Mouse (Mus musculus) MEL (cell line): ENCODE data around the gene Cd248. TPM values are rescaled to one million over a fixed set of nuclear protein-coding genes. Genes with fewer than 3 reads are reported as not detected.
A peak's percentile ranks its signal among the peaks of the same experiment; 100 is the strongest.

ENCODE experiments used
- DNase-seq: peaks from one replicate; pipeline ENCODE4 v3.0.0; 2011; ENCODE audit warnings: low read depth, low spot score
- H3K27ac ChIP-seq: 2 replicates; pipeline ENCODE4 v1.5.1; 2012; ENCODE audit warnings: low read depth, mild to moderate bottlenecking, control low read depth, low read length, moderate library complexity; ENCODE audit not compliant: control insufficient read depth
- H3K27me3 ChIP-seq, 2 experiments: fragments of 150-350 bp in 1 of 2; sonication (generic) in 1 of 2; 2 replicates each; pipeline ENCODE4 v1.6.1; 2012; ENCODE audit warnings: low read length in 2 of 2, mild to moderate bottlenecking in 2 of 2, improper control_type of control experiment in 1 of 2, moderate library complexity in 1 of 2; ENCODE audit not compliant: insufficient read depth in 2 of 2, control insufficient read depth in 1 of 2
- H3K36me3 ChIP-seq, 2 experiments: 2 replicates each; pipeline ENCODE4 v1.6.1; 2012 to 2014; ENCODE audit warnings: low read length in 2 of 2, improper control_type of control experiment in 1 of 2, inconsistent platforms in 1 of 2, mild to moderate bottlenecking in 1 of 2; ENCODE audit not compliant: insufficient read depth in 2 of 2, control insufficient read depth in 1 of 2
- H3K4me1 ChIP-seq, 2 experiments: fragments of 150-350 bp in 1 of 2; sonication (generic) in 1 of 2; 2 replicates each; pipeline ENCODE4 v1.6.1; 2012; ENCODE audit warnings: low read length in 2 of 2, improper control_type of control experiment in 1 of 2, mild to moderate bottlenecking in 1 of 2; ENCODE audit not compliant: insufficient read depth in 2 of 2, control insufficient read depth in 1 of 2
- H3K4me3 ChIP-seq, 2 experiments: fragments of 150-350 bp in 1 of 2; sonication (generic) in 1 of 2; 2 replicates each; pipeline ENCODE4 v1.5.1; 2012; ENCODE audit warnings: low read depth in 2 of 2, low read length in 2 of 2, mild to moderate bottlenecking in 2 of 2, moderate library complexity in 2 of 2, control low read depth in 1 of 2, improper control_type of control experiment in 1 of 2; ENCODE audit not compliant: control insufficient read depth in 1 of 2, insufficient read depth in 1 of 2
- H3K79me2 ChIP-seq: 2 replicates; pipeline ENCODE4 v1.6.1; 2012; ENCODE audit warnings: mild to moderate bottlenecking, low read length, moderate library complexity; ENCODE audit not compliant: control insufficient read depth, poor library complexity, insufficient read depth
- H3K9ac ChIP-seq: 2 replicates; pipeline ENCODE4 v1.6.1; 2012; ENCODE audit warnings: low read depth, mild to moderate bottlenecking, control low read depth, low read length, moderate library complexity; ENCODE audit not compliant: control insufficient read depth, poor library complexity, severe bottlenecking
- H3K9me3 ChIP-seq: fragments of 150-350 bp; sonication (generic); replicated peaks from 2 replicates; pipeline ENCODE4 v1.6.1; 2012; ENCODE audit warnings: mild to moderate bottlenecking, low read length, improper control_type of control experiment, moderate library complexity; ENCODE audit not compliant: insufficient read depth
- BHLHE40 ChIP-seq: IDR thresholded peaks from 2 replicates; pipeline ENCODE4 v1.6.1; 2012; ENCODE audit warnings: low read depth, mild to moderate bottlenecking, inconsistent platforms, low read length, improper control_type of control experiment, borderline replicate concordance
- CHD1 ChIP-seq: IDR thresholded peaks from 2 replicates; pipeline ENCODE4 v1.6.1; 2012; ENCODE audit warnings: low read depth, mild to moderate bottlenecking, inconsistent platforms, low read length, improper control_type of control experiment
- CHD2 ChIP-seq: IDR thresholded peaks from 2 replicates; pipeline ENCODE4 v1.6.1; 2011; ENCODE audit warnings: low read length, improper control_type of control experiment
- CTCF ChIP-seq, 3 experiments: IDR thresholded peaks in 2 of 3; conservative IDR thresholded peaks in 1 of 3; 2 replicates each; pipeline ENCODE4 v1.5.1; 2011 to 2012; ENCODE audit warnings: low read length in 3 of 3, low read depth in 2 of 3, mild to moderate bottlenecking in 2 of 3, improper control_type of control experiment in 1 of 3, inconsistent platforms in 1 of 3, mixed read lengths in 1 of 3, moderate library complexity in 1 of 3; ENCODE audit not compliant: control insufficient read depth in 1 of 3, insufficient read depth in 1 of 3, poor library complexity in 1 of 3, severe bottlenecking in 1 of 3
- E2F4 ChIP-seq: IDR thresholded peaks from 2 replicates; pipeline ENCODE4 v1.6.1; 2011; ENCODE audit warnings: low read depth, low read length, improper control_type of control experiment, borderline replicate concordance
- GABPA ChIP-seq: IDR thresholded peaks from 2 replicates; pipeline ENCODE4 v1.6.1; 2012; ENCODE audit warnings: low read depth, mild to moderate bottlenecking, inconsistent platforms, low read length, improper control_type of control experiment, moderate library complexity
- MAFK ChIP-seq: IDR thresholded peaks from 2 replicates; pipeline ENCODE4 v1.6.1; 2011; ENCODE audit warnings: low read depth, mild to moderate bottlenecking, low read length, improper control_type of control experiment, borderline replicate concordance
- MAX ChIP-seq: IDR thresholded peaks from 2 replicates; pipeline ENCODE4 v1.6.1; 2011; ENCODE audit warnings: low read length, improper control_type of control experiment
- MAZ ChIP-seq: IDR thresholded peaks from 2 replicates; pipeline ENCODE4 v1.6.1; 2012; ENCODE audit warnings: low read depth, mild to moderate bottlenecking, inconsistent platforms, low read length, improper control_type of control experiment
- MYC ChIP-seq: IDR thresholded peaks from 2 replicates; pipeline ENCODE4 v1.6.1; 2011; ENCODE audit warnings: low read depth, mild to moderate bottlenecking, low read length, improper control_type of control experiment, moderate library complexity
- POLR2AphosphoS2 ChIP-seq: IDR thresholded peaks from 2 replicates; pipeline ENCODE4 v1.6.1; 2011; ENCODE audit warnings: low read length, improper control_type of control experiment
- RAD21 ChIP-seq: IDR thresholded peaks from 2 replicates; pipeline ENCODE4 v1.6.1; 2011; ENCODE audit warnings: mild to moderate bottlenecking, low read depth, low read length, improper control_type of control experiment
- RCOR1 ChIP-seq: IDR thresholded peaks from 2 replicates; pipeline ENCODE4 v1.6.1; 2012; ENCODE audit warnings: low read depth, mild to moderate bottlenecking, inconsistent platforms, low read length, improper control_type of control experiment
- SIN3A ChIP-seq: IDR thresholded peaks from 2 replicates; pipeline ENCODE4 v1.6.1; 2012; ENCODE audit warnings: low read length, improper control_type of control experiment, inconsistent platforms
- UBTF ChIP-seq: IDR thresholded peaks from 2 replicates; pipeline ENCODE4 v1.6.1; 2012; ENCODE audit warnings: low read depth, mild to moderate bottlenecking, inconsistent platforms, low read length, improper control_type of control experiment, moderate library complexity, borderline replicate concordance; ENCODE audit not compliant: insufficient read depth
- USF2 ChIP-seq, 2 experiments: IDR thresholded peaks; 2 replicates each; pipeline ENCODE4 v1.6.1; 2011 to 2012; ENCODE audit warnings: improper control_type of control experiment in 2 of 2, low read length in 2 of 2, borderline replicate concordance in 1 of 2, inconsistent platforms in 1 of 2, low read depth in 1 of 2, mild to moderate bottlenecking in 1 of 2; ENCODE audit not compliant: insufficient read depth in 1 of 2
- ZC3H11A ChIP-seq: IDR thresholded peaks from 2 replicates; pipeline ENCODE4 v1.6.1; 2012; ENCODE audit warnings: low read depth, mild to moderate bottlenecking, inconsistent platforms, low read length, improper control_type of control experiment
- ZKSCAN1 ChIP-seq: IDR thresholded peaks from 2 replicates; pipeline ENCODE4 v1.6.1; 2012; ENCODE audit warnings: low read depth, mild to moderate bottlenecking, inconsistent platforms, low read length, improper control_type of control experiment, moderate library complexity
- ZMIZ1 ChIP-seq: IDR thresholded peaks from 2 replicates; pipeline ENCODE4 v1.6.1; 2012; ENCODE audit warnings: low read depth, mild to moderate bottlenecking, inconsistent platforms, low read length, improper control_type of control experiment, moderate library complexity
- ZNF384 ChIP-seq: IDR thresholded peaks from 2 replicates; pipeline ENCODE4 v1.6.1; 2012; ENCODE audit warnings: low read depth, mild to moderate bottlenecking, inconsistent platforms, low read length, improper control_type of control experiment
- polyA plus RNA-seq, 2 experiments: library from polyadenylated mRNA; stranded (reverse) in 1 of 2; unstranded in 1 of 2; fragments of >175 nt in 1 of 2; fragments of >200 nt in 1 of 2; gene quantifications; 2 replicates each; pipeline versions ENCODE4 v1.2.1 to v1.2.4; 2012; ENCODE audit warnings: low replicate concordance in 2 of 2, low read depth in 1 of 2; ENCODE audit not compliant: insufficient read length in 2 of 2, insufficient read depth in 1 of 2, missing spikeins in 1 of 2
- total RNA-seq: library from RNA; depleted of rRNA; stranded (reverse); fragments of 300-350 nt; gene quantifications from 2 replicates; pipeline ENCODE4 v1.2.3, GENCODE M21; 2012

The Cd248 gene
- total and polyA plus RNA-seq, 3 experiments, result 0.27 to 0.86 TPM; not detected in 1

GRCm38 (mm10) chr19:5083961-5084833 is 16.3 kb downstream of the Cd248 start:
- H3K4me3 ChIP-seq, result no peak overlapping the region
- H3K27ac ChIP-seq, result no peak overlapping the region
- peaks cover 3% of the 10 kb centered on the region; the same call in 1 of the 2 replicates for H3K79me2 ChIP-seq
- H3K27me3 ChIP-seq, result peaks cover 5 to 20% of the 10 kb centered on the region in 2 experiments
- no peak for DNase-seq
- no peaks in the 10 kb centered on the region for H3K9me3 ChIP-seq
- peaks cover 0 to 10% of the 10 kb centered on the region in 2 experiments; a peak in 1 of 4 replicates for H3K4me1 ChIP-seq
- TF ChIP-seq MYC (no peak), CHD1 (no peak), RCOR1 (no peak), MAX (no peak), E2F4 (no peak), UBTF (no peak), CHD2 (no peak), POLR2AphosphoS2 (no peak), GABPA (no peak), BHLHE40 (no peak), USF2 (IDR thresholded peaks at IDR 0.05; ENCODE audit: borderline replicate concordance in 1 of 2, insufficient read depth in 1 of 2, low read depth in 1 of 2, low read length in 2 of 2) (no peak), CTCF (IDR thresholded peaks at IDR 0.05 in 2 of 3, conservative IDR thresholded peaks at IDR 0.05 in 1 of 3; ENCODE audit: control insufficient read depth in 1 of 3, insufficient read depth in 1 of 3, low read depth in 2 of 3, low read length in 3 of 3, poor library complexity in 1 of 3, severe bottlenecking in 1 of 3) (no peak), MAZ (no peak), MAFK (no peak), ZKSCAN1 (no peak), ZNF384 (no peak), SIN3A (no peak)
- H3K36me3 ChIP-seq, result no peaks in the 10 kb centered on the region; a peak in 1 of 4 replicates
- H3K9ac ChIP-seq, result no peak overlapping the region

GRCm38 (mm10) chr19:5084834-5085144 is 16.9 kb downstream of the Cd248 start:
- Histone ChIP-seq H3K4me1 (peaks cover 0 to 11% of the 10 kb centered on the region in 2 experiments; a peak in 1 of 4 replicates), H3K79me2 (peaks cover 3% of the 10 kb centered on the region; the same call in 1 of the 2 replicates), H3K27ac (no peak overlapping the region), H3K9me3 (no peaks in the 10 kb centered on the region)
- no peak for TF ChIP-seq UBTF
- no peak for TF ChIP-seq CHD1
- TF ChIP-seq ZMIZ1, result no peak
- TF ChIP-seq ZC3H11A, result no peak
- no peak for TF ChIP-seq RCOR1
- no peak for TF ChIP-seq RAD21
- TF ChIP-seq, all 39 proteins: peak for 0
- no peak for DNase-seq
- H3K4me3 ChIP-seq, result peak overlapping the region in 1 of 2 experiments; percentile 15; a peak in 2 of 4 replicates
- H3K9ac ChIP-seq, result no peak overlapping the region
- H3K27me3 ChIP-seq, result peaks cover 5 to 20% of the 10 kb centered on the region in 2 experiments
- H3K36me3 ChIP-seq, result no peaks in the 10 kb centered on the region; a peak in 1 of 4 replicates
